Mouse (Mus musculus): ENCODE measurements around the gene Zfp385a. TPM values are rescaled to one million over a fixed set of nuclear protein-coding genes. Genes with fewer than 3 reads are reported as not detected.
A peak's percentile ranks its signal among the peaks of the same experiment; 100 is the strongest.

Gene Zfp385a
- total RNA-seq (2021): 18.7 and 19.9 TPM in 2 replicates
- long read RNA-seq, experiment 1: 0 reads
- long read RNA-seq, experiment 2, partial matches to known transcripts: 1 of 3 reads
- long read RNA-seq, experiment 2, other reads (novel, unspliced or antisense): 1 of 3 reads

DNA sequence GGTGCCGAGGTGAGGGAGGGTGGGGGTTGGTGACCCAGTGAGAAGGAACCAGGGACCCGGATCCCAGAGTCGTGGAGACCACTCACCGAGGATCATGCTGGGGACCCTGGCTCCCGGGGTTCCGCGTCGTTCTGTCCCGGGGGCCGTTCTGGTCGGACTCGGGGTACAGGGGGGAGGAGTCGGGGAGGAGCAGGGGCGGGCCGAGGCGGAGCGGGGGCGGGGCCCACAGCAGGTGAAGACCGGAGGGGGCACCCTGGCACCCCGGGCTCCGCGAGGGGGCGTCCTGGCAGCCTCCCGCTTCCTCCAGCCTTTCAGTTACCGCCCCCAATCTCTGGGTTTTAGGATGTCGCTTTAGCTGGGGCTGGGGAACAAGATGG is at the start of gene Zfp385a:
Zfp385a (minus strand) TSS at position 133 of the 377 bp plus-strand sequence.
- peak; percentile 59 for DNase-seq

DNA sequence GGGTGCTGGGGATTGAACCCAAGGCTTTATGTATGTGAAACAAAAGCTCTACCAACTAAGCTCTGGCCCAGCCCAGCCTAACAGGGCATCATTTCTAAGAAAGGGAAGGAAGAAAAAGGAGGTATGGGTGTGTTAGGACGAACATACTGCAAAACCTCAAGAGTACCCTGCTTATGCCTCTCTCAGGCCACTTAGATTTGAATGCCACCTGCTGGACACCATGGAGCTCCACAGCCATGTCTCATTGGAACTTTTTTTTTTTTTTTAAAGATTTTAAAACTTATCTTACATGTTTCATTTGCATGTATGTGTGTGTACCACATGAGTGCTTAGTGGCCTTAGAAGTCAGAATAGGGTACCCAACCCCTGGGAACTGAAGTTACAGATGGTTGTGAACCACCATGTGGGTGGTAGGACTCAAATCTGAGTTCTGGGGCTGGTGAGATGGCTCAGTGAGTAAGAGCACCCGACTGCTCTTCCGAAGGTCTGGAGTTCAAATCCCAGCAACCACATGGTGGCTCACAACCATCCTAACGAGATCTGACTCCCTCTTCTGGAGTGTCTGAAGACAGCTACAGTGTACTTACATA is 48.8 kb upstream of the Zfp385a start:
- DNase-seq: peak; percentile 45

DNA sequence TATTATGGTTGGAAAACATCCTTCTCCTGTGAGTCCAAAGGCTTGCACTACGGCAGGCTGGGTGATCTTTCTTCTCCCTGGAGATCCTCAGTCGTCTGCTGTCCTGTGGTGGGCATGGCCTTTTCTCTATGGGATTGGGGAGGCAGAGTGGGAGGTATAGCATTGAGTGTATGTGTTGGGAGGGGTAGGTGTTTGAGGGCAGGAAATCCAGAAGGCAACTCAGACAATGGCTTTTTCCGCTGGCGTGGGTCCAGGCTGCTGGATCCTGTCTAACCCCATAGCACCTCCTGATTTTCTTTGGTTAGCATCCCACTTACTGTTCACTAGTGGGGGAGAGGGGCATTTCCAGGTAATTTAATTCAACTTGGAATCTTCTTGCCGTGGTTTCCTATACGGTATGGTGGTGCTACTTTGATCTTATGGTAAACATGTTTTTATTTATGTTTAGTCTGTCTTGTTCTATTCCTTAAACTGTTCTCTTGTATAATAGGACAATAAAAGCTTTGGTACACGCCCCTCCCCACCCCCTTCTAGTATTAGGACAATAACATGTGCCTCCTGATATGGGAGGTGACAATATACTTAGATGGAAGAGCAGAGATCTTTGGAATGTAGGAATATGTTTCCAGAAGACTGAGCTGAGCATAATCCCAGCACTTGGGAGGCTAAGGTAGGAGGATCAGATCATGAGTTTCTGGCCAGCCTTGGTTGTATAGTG is 44.0 kb upstream of the Zfp385a start:
- DNase-seq: peak; percentile 74

DNA sequence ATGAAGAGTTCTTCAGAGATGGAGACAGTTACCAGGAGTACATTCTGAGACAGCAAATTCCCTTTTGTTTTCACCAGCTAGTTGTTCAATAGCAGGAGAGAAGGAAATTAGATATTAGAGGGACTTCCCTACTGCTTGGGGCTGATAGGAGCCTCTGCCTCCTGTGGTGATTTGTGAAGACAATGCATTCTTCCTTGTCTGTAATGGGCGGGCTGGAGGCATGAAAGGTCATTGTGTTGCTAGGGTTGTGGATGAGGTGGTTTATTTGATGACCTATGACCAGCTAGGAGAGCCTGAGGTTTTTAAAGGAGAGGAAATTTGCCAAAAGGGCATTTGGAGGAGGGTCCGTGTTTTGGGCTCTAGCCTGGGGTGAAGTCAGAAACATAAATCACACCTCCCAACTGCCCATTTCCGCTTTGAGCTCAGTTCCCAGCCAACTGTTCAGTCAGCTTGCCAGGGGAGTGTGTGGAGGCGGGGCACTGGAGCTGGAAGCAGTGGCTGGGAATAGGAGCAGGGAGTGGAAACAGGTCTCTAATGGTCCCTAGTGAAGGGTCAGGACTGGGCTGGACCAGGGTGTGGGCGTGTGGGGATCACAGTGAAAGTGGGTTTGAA is 43.0 kb upstream of the Zfp385a start:
- peak; percentile 70 for DNase-seq

DNA sequence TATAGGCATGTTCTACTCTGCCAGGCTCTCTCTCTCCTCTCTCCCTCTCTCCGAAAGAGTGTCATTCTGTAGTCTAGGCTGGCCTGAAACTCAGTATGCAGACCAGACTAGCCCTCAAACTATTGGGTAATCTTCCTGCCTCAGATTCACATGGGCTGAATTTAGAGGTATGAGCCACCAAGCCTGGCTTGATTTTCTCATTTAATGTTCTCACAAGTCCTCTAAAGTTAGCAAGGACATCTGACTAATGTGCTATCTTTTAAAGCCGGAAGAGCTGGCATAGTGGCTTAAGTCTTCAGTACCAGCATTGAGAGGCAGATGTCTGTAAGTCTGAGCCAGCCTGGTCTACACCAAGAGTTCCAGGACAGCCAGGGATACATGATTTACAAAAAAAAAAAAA is 42.2 kb upstream of the Zfp385a start:
- no peak for DNase-seq

DNA sequence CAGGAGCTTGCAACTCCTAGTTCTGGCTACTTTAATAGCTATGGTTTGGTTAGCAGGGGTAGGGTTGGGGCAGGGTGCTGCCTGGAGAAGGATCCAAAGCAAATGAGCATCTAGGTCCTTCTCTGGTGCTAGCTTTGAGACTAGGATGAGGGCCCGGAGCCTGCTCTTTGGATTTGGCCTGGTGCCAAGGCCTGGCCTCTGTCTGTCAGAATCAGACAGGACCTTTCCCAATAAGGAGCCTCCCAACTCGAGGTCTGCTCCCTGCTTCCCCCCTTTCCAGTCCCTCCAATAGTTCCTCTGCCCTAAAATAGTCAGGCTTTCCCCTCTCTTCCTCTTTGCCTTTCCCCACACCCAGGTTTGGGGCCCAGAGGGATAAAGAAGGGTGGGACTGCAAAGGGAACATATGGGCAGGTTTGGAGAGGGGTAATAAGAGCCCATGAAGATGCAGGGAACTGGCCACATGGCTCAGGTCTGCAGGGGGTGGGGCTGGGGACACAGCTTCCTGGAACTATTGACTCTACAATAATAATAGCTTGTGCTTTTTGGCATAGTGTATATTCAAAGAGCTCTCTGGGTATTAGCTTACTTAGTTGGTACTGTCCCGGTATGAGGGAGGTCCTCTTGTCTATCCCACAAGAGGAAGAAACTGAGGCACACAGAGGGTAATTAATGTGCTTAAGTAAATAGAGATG is 38.9 kb upstream of the Zfp385a start:
- DNase-seq: no peak

DNA sequence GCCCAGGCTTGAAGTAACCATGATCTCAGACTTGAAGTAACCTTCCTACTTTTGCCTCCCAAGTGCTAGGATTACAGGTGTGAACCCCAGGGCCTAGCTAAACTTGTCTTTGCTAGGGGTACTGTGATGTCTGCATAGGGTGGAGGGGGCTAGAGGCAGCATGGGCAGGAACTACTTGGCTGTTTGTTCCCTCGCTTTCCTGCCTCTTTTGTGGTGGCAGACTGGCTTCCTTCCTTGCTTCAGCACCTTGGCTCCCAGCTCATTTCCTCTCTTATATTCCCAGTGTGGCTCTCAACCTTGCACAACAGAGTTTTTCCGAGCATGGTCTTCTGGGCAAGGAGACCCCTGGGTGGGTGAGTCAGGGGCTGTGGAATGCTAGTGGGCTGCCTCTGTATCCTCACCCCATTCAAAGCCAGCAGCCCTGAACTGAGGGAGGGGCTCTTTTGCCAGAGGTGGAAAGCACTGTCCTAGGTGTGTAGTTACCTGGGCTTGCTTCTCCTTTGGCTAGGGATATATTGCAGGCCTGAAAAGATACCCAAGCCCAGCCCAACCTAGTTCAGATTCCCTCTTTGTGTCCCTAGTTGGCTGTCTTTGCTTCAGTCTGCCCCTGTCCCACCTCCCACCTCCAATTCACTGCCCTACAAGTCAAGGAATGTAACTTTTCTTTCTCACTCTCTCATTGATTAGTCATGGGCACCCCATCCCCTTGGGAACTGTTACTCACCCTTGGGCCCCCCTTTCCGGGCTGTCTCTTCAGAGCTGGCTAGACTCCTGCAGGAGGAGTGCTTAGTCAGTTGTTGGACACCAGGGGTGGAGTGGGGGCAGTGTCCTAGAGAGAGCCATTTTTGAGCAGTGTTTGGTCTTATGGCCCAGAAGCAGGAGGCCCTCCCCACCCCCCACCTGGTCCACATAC is 38.1 kb upstream of the Zfp385a start:
- DNase-seq: no peak

DNA sequence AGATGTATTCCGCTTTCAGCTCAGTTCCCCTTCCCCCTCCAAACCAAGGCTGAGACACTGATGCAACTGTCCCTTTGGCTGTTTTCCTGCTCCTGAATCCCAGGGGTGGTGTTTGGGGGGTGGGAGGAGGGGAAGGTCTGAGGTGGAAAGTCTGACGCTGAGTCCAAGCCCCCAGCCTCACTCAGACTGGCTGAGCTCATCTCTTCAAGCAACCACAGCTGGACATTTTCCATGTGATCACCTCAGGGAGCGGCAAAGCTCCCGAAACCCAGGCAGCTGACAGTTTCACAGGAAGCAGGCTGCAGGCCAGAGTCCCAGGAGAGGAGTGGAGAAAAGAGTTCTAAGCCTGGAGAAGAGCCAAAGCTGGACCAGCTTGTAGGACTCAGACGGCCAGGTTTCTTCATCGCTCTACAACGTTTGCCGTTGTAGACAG is 37.0 kb upstream of the Zfp385a start:
- DNase-seq: peak; percentile 53

DNA sequence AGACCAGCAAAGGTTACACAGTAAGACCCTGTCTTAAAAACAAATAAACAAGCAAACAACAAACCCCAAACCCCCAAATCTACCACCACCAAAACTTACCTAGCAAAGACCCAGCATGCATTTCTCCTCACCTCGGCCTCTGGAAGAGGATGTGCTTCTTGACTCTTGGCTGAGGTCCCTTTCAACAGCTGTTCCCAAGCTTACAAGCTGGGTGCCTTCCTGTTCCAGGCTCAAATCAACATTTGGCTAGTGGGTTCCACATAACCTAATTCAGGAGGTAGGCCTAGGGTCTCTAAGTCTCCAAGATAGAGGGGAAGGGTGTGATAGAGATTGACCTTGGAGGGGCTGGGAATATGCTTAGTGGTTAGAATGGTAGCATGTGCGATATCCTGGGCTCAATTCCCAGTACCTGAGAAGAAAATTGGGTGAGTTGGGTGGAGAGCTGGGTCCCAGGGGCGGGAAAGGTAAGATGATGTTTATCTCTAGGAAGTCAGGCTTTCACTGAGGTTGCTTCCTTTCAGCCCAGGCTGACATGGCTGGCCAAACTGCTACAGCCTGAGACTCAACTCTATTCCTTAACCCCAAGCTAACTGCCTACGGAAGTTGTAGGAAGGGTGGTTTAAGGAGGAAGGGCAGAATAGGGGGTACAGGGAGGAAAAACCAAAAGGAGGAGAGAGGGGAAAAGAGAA is 35.4 kb upstream of the Zfp385a start:
- DNase-seq: no peak

DNA sequence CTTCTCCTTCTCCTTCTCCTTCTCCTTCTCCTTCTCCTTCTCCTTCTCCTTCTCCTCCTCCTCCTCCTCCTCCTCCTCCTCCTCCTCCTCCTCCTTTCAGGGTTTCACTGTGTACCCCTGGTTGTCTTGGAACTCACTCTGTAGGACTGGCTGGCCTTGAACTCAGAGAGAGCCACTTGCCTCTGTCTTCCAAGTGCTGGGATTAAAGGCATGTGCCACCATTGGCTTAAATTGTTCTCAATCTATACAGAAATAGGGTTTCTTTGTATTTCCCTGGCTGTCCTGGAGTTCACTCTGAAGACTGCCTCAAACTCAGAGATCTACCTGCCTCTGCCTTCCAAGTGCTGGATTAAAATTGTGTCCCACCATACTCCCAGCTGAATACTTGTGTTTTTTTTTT is 32.6 kb upstream of the Zfp385a start:
- DNase-seq: no peak

DNA sequence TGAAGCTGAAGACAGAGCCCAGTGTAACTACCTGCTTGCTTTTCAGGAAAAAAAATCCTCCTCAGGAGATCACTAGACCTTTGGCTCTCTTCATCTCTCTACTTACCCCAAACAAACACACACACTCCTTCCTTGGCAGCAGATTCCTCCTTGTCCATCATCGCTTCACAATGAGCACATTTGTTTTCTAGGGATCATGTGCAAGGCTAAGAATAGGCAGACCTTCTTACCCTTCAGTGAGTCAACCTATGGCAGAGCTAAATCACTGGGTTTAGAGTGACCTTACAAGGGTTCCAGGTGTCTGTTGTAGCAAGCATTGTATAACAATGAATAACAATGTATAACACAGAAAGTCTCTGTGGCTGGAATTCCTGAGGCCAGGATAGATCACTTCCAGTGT is 31.8 kb upstream of the Zfp385a start:
- no peak for DNase-seq

DNA sequence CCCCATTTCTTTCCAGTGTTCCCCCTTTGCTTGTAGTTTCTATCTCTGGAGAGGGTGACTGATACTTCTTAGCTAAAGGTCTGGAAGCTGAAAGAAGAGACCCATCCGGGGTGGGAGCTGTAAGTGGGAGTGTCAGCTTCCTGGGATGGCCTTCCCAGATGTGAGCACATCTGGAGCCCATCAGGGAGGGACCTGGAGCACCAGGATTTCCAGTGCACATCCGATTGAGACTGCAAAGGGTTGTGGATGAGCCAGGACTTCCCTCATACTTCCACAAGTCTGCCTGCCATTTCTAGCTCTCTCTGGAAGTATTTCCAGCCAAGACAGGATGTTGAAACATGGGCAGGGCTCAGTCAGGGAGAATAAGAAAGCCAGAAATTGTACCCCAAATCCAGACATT is 31.3 kb upstream of the Zfp385a start:
- DNase-seq: no peak

DNA sequence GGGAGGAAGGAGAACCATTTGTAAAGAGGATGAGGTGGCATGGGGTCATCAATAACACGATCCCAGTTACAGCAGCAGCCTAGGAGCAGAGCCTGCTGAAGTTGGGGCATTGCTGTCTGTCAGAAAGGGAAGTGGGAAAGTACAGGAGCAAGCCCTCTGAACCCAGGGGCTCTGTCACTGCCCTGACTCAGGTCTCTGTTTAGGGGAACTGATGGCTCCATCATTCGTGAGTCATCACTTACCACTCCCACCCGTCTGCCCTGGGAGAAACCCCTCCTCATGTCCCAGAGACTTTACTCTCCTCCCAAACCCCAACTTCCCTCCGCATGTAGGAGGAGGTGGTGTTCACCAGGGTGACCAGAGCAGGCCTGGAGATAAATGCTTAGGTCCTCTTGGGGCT is 30.6 kb upstream of the Zfp385a start:
- DNase-seq: no peak

DNA sequence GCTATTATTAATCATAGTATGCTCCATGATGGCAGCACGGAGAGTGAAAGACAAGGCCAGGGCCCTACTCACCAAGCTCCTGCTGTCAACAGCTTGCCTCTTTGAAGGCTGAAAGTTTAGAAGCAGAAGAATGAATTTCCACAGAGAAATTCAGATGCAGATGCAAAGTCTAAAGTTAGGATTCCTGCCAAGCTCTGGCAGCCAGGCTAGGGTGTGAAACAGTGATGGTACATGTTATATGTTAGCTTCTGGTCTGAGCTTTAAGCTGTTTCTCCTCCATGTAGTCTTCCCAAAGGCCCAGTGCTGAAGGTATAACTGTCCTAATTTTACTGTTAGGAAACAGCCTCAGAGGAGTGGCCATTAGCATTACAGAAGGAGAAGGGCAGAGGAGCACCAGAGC is 29.2 kb upstream of the Zfp385a start:
- no peak for DNase-seq

DNA sequence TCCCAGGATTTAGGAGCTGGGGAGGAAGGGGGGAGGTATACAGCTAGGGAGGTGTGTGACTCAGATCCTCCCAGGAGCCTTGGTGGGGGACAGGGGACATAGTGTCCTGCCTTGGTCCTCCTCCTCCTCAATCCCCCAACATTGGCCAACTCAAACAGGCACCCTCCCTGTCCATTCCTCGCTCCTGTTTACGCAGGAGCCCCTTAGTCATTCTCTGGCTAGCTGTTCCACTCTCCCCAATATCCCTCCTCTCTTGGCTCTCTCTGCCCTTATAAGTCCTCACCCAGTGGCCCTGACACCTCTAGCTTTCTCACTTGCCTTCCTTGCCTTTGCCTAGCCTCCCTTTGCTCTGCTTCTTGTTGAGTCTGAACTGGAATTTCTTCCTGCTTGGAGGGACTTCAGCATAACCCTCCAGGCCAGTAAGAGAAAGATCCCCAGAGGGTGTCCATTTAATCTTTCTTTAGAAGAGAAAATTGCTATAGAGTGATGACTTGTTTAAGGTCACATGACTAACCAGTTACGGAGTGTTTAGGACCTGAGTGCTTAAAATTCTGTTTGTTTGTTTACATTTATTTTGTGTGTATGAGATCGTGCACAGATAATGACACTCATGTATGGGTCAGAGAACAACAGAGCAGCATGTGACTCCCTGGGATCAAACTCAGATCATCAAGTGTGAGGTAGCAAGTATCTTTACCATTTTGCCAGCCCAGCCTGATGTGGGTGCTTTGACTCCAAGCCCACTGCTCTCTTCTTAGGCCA is 28.5 kb upstream of the Zfp385a start:
- DNase-seq: no peak

DNA sequence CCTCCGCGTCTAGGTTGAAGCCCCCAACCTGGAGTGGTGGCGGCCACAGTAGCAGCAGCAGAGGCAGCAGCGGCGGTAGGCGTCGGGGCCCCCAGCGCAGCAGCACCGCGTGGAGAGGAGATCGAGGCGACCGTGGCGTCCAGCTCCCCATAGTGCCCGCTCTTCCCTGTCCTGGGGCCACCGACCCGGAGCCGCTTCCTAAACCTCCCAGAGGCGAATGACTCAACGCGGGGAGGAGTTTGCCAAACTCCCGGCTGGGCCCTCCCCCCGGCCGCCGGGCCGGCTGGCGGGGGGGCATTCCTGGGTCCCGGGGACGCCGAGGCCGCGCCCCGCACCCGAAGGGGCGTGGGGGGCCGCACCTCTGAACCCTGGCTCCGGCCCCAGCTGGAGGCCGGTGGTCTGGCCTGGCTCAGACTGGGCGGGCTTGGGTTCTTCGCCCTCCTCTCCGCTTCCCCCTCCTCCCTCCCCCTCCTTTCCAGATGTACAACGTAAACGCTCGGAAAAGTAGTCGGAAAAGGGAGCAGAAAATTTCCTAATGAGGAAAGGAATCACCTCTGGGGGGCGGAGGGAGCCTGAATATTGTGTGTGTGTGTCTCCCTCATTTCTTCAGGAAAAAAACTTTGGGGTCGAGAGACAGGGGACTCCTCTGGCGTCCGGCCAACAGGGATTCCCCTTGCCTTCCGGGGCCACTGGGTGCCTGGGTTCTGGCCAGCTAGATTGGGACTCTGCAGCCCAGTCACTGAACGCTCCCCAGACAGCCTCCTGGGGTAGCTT is 26.7 kb upstream of the Zfp385a start, which contains the start of gene Itga5:
Itga5 (minus strand) TSS at position 388 of the 774 bp plus-strand sequence.
- peak; percentile 92 for DNase-seq

DNA sequence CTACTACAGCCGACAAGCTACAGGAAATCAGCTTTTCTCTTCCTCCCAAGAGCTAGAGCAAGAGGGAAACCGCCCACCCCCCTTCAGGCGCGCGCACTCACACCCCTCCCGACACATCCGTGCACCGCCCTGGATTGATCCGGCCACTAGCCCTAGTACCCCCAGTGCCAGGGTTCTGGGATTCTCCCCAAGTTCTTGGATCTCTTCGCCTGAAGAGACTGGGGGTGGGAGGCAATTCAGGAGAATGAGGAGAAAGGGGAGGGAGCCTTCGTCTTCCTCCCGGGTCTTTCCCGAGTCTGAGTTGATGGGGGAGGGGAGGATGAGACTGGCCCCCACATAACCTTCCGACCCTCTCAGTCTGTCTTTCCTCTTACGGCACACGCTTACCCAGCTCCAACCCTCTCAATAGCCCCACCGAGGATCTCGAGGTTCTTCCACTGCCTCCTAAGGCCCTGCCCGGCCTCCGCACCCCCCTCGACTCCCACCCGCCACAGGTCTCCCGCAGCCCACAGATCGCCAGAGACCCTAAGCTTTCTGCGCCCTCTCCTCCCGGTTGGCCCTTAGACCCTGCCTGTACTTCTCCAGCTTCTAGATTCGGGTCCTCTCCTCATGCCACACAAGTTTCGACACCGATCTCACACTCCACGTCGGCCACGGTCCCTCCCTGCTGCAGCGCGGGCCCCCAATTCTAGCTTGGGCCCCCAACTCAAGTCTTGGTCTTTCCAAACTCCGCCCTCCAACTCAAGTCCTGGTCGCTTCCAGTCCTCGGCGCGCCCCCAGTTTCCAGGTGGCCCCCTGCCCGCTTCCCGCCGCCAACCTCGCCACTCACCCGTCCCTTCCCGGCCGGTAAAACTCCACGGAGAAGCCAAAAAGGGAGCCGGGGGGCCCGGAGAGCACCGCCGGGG is 25.8 kb upstream of the Zfp385a start:
- DNase-seq: peak; percentile 69

DNA sequence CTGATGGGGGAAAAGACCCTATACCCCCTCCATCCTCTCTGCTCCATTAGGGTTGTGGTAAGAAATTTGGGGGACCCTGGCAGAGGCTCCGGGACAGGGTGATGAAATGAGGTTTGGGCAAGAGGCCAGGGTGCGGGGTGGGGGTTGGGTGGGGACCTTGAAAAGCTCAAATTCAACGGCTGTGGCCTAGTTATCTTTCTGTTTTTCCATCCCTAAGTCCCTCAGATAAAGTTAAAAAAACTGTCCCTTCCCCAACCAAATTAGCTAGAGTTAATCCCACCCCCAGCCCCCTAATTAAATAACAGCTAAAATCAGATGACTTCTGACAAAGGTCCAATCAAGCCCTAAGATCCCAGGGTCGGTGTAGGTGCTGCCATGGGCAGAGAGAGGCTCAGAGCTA is 24.9 kb upstream of the Zfp385a start:
- no peak for DNase-seq
